Mouse (Mus musculus): ENCODE data around the gene Zswim5.

DNA sequence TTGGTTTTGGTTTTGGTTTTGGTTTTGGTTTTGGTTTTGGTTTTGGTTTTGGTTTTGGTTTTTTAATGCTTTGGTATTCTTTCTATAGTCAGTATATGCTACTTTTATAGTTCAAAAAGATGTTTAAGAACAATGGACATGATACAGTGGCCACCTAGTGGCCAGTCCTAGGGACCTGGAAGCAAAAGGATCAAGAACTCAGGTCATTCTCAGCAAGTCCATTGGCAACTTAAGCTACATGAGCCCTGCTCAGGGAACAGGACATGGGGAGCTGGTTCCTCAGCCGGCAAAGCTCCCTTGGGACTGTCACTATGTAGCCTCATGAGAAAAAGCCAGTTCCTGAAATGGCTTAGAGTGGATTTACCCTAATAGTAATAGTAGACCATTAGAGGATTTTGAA is 74.5 kb downstream of the Zswim5 start:
- TF ChIP-seq CTCF (IDR thresholded peaks at IDR 0.05; ENCODE audit: extremely low read depth, insufficient read depth, low read length): peak; percentile 17; the same call in 1 of the 2 replicates
- TF ChIP-seq POLR2A (IDR thresholded peaks at IDR 0.05; ENCODE audit: extremely low read depth, insufficient read depth, low read length): no peak
